Mouse (Mus musculus): ENCODE results near the gene Gm3336. TPM values are rescaled to one million over a fixed set of nuclear protein-coding genes. Genes with fewer than 3 reads are reported as not detected.

Gene Gm3336
- total RNA-seq, 1 experiment from 2014 or later = not detected

GRCm38 (mm10) chr8:70691727-70692231 lies 26.6 kb upstream of the Gm3336 start:
- ATAC-seq (ENCODE audit: extremely low read depth, insufficient number of reproducible peaks, low FRiP score, poor library complexity, severe bottlenecking) = no peak

- ATAC-seq (ENCODE audit: extremely low read depth, insufficient number of reproducible peaks, low FRiP score, poor library complexity, severe bottlenecking) = no peak
Measured at GRCm38 (mm10) chr8:70693636-70694035, 24.7 kb upstream of the Gm3336 start.

- peak; percentile 21 for ATAC-seq (ENCODE audit: extremely low read depth, insufficient number of reproducible peaks, low FRiP score, poor library complexity, severe bottlenecking)
Measured at GRCm38 (mm10) chr8:70695318-70696018, 22.9 kb upstream of the Gm3336 start.

- ATAC-seq (ENCODE audit: extremely low read depth, insufficient number of reproducible peaks, low FRiP score, poor library complexity, severe bottlenecking) = no peak
Measured at GRCm38 (mm10) chr8:70696019-70696885, 22.1 kb upstream of the Gm3336 start.

- no peak for ATAC-seq (ENCODE audit: extremely low read depth, insufficient number of reproducible peaks, low FRiP score, poor library complexity, severe bottlenecking)
Measured at GRCm38 (mm10) chr8:70696946-70697345, 21.4 kb upstream of the Gm3336 start.

GRCm38 (mm10) chr8:70697366-70698250 lies 20.7 kb upstream of the Gm3336 start:
- no peak for ATAC-seq (ENCODE audit: extremely low read depth, insufficient number of reproducible peaks, low FRiP score, poor library complexity, severe bottlenecking)

- peak; percentile 67 for ATAC-seq (ENCODE audit: extremely low read depth, insufficient number of reproducible peaks, low FRiP score, poor library complexity, severe bottlenecking)
Measured at GRCm38 (mm10) chr8:70698310-70699109, 19.8 kb upstream of the Gm3336 start, which contains the start of gene Jund. Jund (plus strand) TSS chr8:70698949.

GRCm38 (mm10) chr8:70699116-70699833 lies 19.1 kb upstream of the Gm3336 start:
- ATAC-seq (ENCODE audit: extremely low read depth, insufficient number of reproducible peaks, low FRiP score, poor library complexity, severe bottlenecking) = no peak

GRCm38 (mm10) chr8:70699834-70700554 lies 18.3 kb upstream of the Gm3336 start:
- no peak for ATAC-seq (ENCODE audit: extremely low read depth, insufficient number of reproducible peaks, low FRiP score, poor library complexity, severe bottlenecking)

- peak; percentile 21 for ATAC-seq (ENCODE audit: extremely low read depth, insufficient number of reproducible peaks, low FRiP score, poor library complexity, severe bottlenecking)
Measured at GRCm38 (mm10) chr8:70700555-70700922, 17.8 kb upstream of the Gm3336 start.

GRCm38 (mm10) chr8:70701048-70701981 lies 17.0 kb upstream of the Gm3336 start:
- ATAC-seq (ENCODE audit: extremely low read depth, insufficient number of reproducible peaks, low FRiP score, poor library complexity, severe bottlenecking) = no peak

GRCm38 (mm10) chr8:70701982-70702841 lies 16.1 kb upstream of the Gm3336 start:
- no peak for ATAC-seq (ENCODE audit: extremely low read depth, insufficient number of reproducible peaks, low FRiP score, poor library complexity, severe bottlenecking)

- ATAC-seq (ENCODE audit: extremely low read depth, insufficient number of reproducible peaks, low FRiP score, poor library complexity, severe bottlenecking) = no peak
Measured at GRCm38 (mm10) chr8:70702842-70703182, 15.5 kb upstream of the Gm3336 start.

GRCm38 (mm10) chr8:70703287-70703686 lies 15.1 kb upstream of the Gm3336 start, which contains the start of gene Iqcn:
Iqcn (plus strand) TSS chr8:70703457.
- ATAC-seq (ENCODE audit: extremely low read depth, insufficient number of reproducible peaks, low FRiP score, poor library complexity, severe bottlenecking) = no peak

- no peak for ATAC-seq (ENCODE audit: extremely low read depth, insufficient number of reproducible peaks, low FRiP score, poor library complexity, severe bottlenecking)
Measured at GRCm38 (mm10) chr8:70708281-70708680, 10.1 kb upstream of the Gm3336 start.
